Mouse (Mus musculus) limb, embryonic 11.5 days (tissue): Measurements from ENCODE around the gene Rhd. TPM values are rescaled to one million over a fixed set of nuclear protein-coding genes. Genes with fewer than 3 reads are reported as not detected.
"Not testable (repeated sequence)": the region's sequence is repeated elsewhere in the genome, so short reads cannot be mapped to it uniquely, and the experiment has no call there.

Source experiments
- ATAC-seq: fragments of 200-750 bp; cut with Nextera tagmentation; 2 replicates; pipeline ENCODE4 v1.8.0; 2017; ENCODE audit warnings: low read depth; ENCODE audit not compliant: insufficient number of reproducible peaks, low FRiP score, low TSS enrichment
- DNase-seq: peaks from one replicate; pipeline ENCODE4 v3.0.0-alpha.2; 2015; ENCODE audit warnings: low spot score
- H3K27ac ChIP-seq: fragments of 300-500 bp; sonication (generic); replicated peaks from 2 replicates; pipeline ENCODE4 v1.5.1; 2014; ENCODE audit warnings: low read depth, mild to moderate bottlenecking, low read length
- H3K27me3 ChIP-seq: fragments of 300-500 bp; sonication (generic); 2 replicates; pipeline ENCODE4 v1.6.1; 2014; ENCODE audit warnings: mild to moderate bottlenecking, low read length, mixed read lengths; ENCODE audit not compliant: control insufficient read depth, insufficient read depth
- H3K36me3 ChIP-seq: fragments of 300-500 bp; sonication (generic); 2 replicates; pipeline ENCODE4 v1.6.1; 2014; ENCODE audit warnings: mild to moderate bottlenecking, low read length, moderate library complexity, mixed read lengths; ENCODE audit not compliant: control insufficient read depth, insufficient read depth
- H3K4me1 ChIP-seq: fragments of 300-500 bp; sonication (generic); 2 replicates; pipeline ENCODE4 v1.6.1; 2014; ENCODE audit warnings: low read length, mixed read lengths; ENCODE audit not compliant: control insufficient read depth, insufficient read depth
- H3K4me2 ChIP-seq: fragments of 300-500 bp; sonication (generic); 2 replicates; pipeline ENCODE4 v1.6.1; 2014; ENCODE audit warnings: low read depth, mild to moderate bottlenecking, moderate library complexity; ENCODE audit not compliant: severe bottlenecking
- H3K4me3 ChIP-seq: fragments of 300-500 bp; sonication (generic); 2 replicates; pipeline ENCODE4 v1.5.1; 2014; ENCODE audit warnings: low read depth, low read length
- H3K9ac ChIP-seq: fragments of 300-500 bp; sonication (generic); 2 replicates; pipeline ENCODE4 v1.6.1; 2014; ENCODE audit warnings: mild to moderate bottlenecking, low read length
- H3K9me3 ChIP-seq: fragments of 300-500 bp; sonication (generic); 2 replicates; pipeline ENCODE4 v1.6.1; 2016; ENCODE audit warnings: low read length; ENCODE audit not compliant: control insufficient read depth
- WGBS: fragments of 180-500 bp; shearing (Covaris S2); extraction: QIAGEN DNeasy Blood & Tissue Kit; methylation state at CpG from one replicate; pipeline ENCODE4 v1.1.7; 2014; 5-methylcytosine and 5-hydroxymethylcytosine counted together
- polyA plus RNA-seq: library from polyadenylated mRNA; unstranded; fragments of >200 nt; fragmentation: Nextera tagmentation; extraction: Ambion mirVana; gene quantifications from 2 replicates; pipeline ENCODE4 v1.2.1, GENCODE M21; 2014

Rhd gene
- polyA plus RNA-seq, 1 experiment from 2014 or later, result 14.8 TPM

GRCm38 (mm10) chr4:134835486-134835885, 28.9 kb upstream of the Rhd start:
- WGBS, result 93% methylated on average over 4 of the region's 4 CpGs
- no peak for ATAC-seq
- peaks cover 5% of the 10 kb centered on the region; the same call in 1 of the 2 replicates for H3K36me3 ChIP-seq

GRCm38 (mm10) chr4:134838221-134838620, 26.1 kb upstream of the Rhd start:
- Histone ChIP-seq H3K4me1 (no peaks in the 10 kb centered on the region), H3K27me3 (no peaks in the 10 kb centered on the region), H3K9ac (no peak overlapping the region), H3K27ac (no peak overlapping the region), H3K36me3 (no peaks in the 10 kb centered on the region), H3K4me3 (no peak overlapping the region), H3K9me3 (no peaks in the 10 kb centered on the region), H3K4me2 (no peak overlapping the region)
- ATAC-seq (no peak), DNase-seq (no peak)
- 89% methylated on average over 1 of the region's 1 CpGs for WGBS

More at GRCm38 (mm10) chr4:134835486-134835885, 28.9 kb upstream of the Rhd start:
- no peak overlapping the region for H3K4me2 ChIP-seq
- no peak overlapping the region for H3K27ac ChIP-seq
- H3K4me3 ChIP-seq, result no peak overlapping the region
- no peak for DNase-seq
- H3K9me3 ChIP-seq, result no peaks in the 10 kb centered on the region
- no peaks in the 10 kb centered on the region for H3K27me3 ChIP-seq
- H3K9ac ChIP-seq, result no peak overlapping the region
- no peaks in the 10 kb centered on the region for H3K4me1 ChIP-seq

- not testable (repeated sequence) for H3K9me3 ChIP-seq, ATAC-seq, H3K4me3 ChIP-seq, H3K27ac ChIP-seq, H3K36me3 ChIP-seq, H3K4me1 ChIP-seq, H3K4me2 ChIP-seq, H3K27me3 ChIP-seq, DNase-seq, H3K9ac ChIP-seq
- WGBS, result 87% methylated on average over 3 of the region's 3 CpGs
These were observed 25.6 kb upstream of the Rhd start for GRCm38 (mm10) chr4:134838706-134839105.

GRCm38 (mm10) chr4:134840231-134840630, 24.1 kb upstream of the Rhd start:
- H3K4me3 ChIP-seq, result no peak overlapping the region
- H3K4me2 ChIP-seq, result no peak overlapping the region
- H3K9ac ChIP-seq, result no peak overlapping the region
- ATAC-seq (no peak), DNase-seq (no peak)
- H3K4me1 ChIP-seq, result no peaks in the 10 kb centered on the region
- WGBS, result 88% methylated on average over 1 of the region's 1 CpGs
- no peaks in the 10 kb centered on the region for H3K36me3 ChIP-seq
- H3K27ac ChIP-seq, result no peak overlapping the region
- H3K27me3 ChIP-seq, result no peaks in the 10 kb centered on the region
- no peaks in the 10 kb centered on the region for H3K9me3 ChIP-seq

GRCm38 (mm10) chr4:134843566-134843965, 20.8 kb upstream of the Rhd start:
- DNase-seq, result no peak
- no peaks in the 10 kb centered on the region for H3K36me3 ChIP-seq
- no peak overlapping the region for H3K27ac ChIP-seq
- no peak overlapping the region for H3K4me2 ChIP-seq
- H3K9me3 ChIP-seq, result no peaks in the 10 kb centered on the region
- WGBS, result 90% methylated on average over 4 of the region's 4 CpGs
- no peak overlapping the region for H3K4me3 ChIP-seq
- H3K4me1 ChIP-seq, result no peaks in the 10 kb centered on the region
- no peak for ATAC-seq
- no peaks in the 10 kb centered on the region for H3K27me3 ChIP-seq
- H3K9ac ChIP-seq, result no peak overlapping the region

- Histone ChIP-seq H3K27ac (no peak overlapping the region), H3K4me1 (peaks cover 9% of the 10 kb centered on the region), H3K36me3 (no peaks in the 10 kb centered on the region), H3K9ac (no peak overlapping the region), H3K4me3 (no peak overlapping the region), H3K9me3 (no peaks in the 10 kb centered on the region), H3K27me3 (no peaks in the 10 kb centered on the region), H3K4me2 (no peak overlapping the region)
- WGBS, result 82% methylated on average over 4 of the region's 4 CpGs
- no peak for DNase-seq
- ATAC-seq, result no peak
These were observed 16.7 kb upstream of the Rhd start for GRCm38 (mm10) chr4:134847587-134847986.

GRCm38 (mm10) chr4:134850551-134850950, 13.8 kb upstream of the Rhd start:
- WGBS, result 82% methylated on average over 4 of the region's 4 CpGs
- Histone ChIP-seq H3K4me2 (no peak overlapping the region), H3K36me3 (no peaks in the 10 kb centered on the region), H3K9ac (no peak overlapping the region), H3K9me3 (no peaks in the 10 kb centered on the region), H3K27ac (no peak overlapping the region), H3K4me3 (no peak overlapping the region), H3K4me1 (peaks cover 9% of the 10 kb centered on the region), H3K27me3 (no peaks in the 10 kb centered on the region)
- DNase-seq, result no peak
- no peak for ATAC-seq

GRCm38 (mm10) chr4:134851236-134851635, 13.1 kb upstream of the Rhd start:
- H3K36me3 ChIP-seq, result no peaks in the 10 kb centered on the region
- DNase-seq (no peak), ATAC-seq (no peak)
- H3K9me3 ChIP-seq, result no peaks in the 10 kb centered on the region
- H3K27ac ChIP-seq, result no peak overlapping the region
- 27% methylated on average over 2 of the region's 2 CpGs for WGBS
- peaks cover 9% of the 10 kb centered on the region for H3K4me1 ChIP-seq
- H3K9ac ChIP-seq, result no peak overlapping the region
- H3K4me2 ChIP-seq, result peak overlapping the region; percentile 83
- no peak overlapping the region for H3K4me3 ChIP-seq
- 0 out of 2 replicates have a peak, but pooled peaks cover 2% of the 10 kb centered on the region for H3K27me3 ChIP-seq

- Histone ChIP-seq H3K4me1 (peaks cover 9% of the 10 kb centered on the region), H3K9me3 (no peaks in the 10 kb centered on the region), H3K4me2 (peak overlapping the region; percentile 83), H3K27me3 (0 out of 2 replicates have a peak, but pooled peaks cover 2% of the 10 kb centered on the region), H3K27ac (no peak overlapping the region), H3K9ac (peak overlapping the region; percentile 98), H3K36me3 (no peaks in the 10 kb centered on the region), H3K4me3 (peak overlapping the region; percentile 95)
- peak; percentile 28 for DNase-seq
- WGBS, result 15% methylated on average over 14 of the region's 14 CpGs
- no peak for ATAC-seq
These were observed 12.5 kb upstream of the Rhd start for GRCm38 (mm10) chr4:134851876-134852275.
